Comparison of ENCODE assay signal across 11 mouse cellular contexts in genomic region chr8:12401391-12402270, GRCm38 (mm10). TPM values are rescaled to one million over a fixed set of nuclear protein-coding genes. Genes with fewer than 3 reads are reported as not detected.
DNase-seq lines count a peak whose midpoint lies in the region; ATAC-seq and TF ChIP-seq lines count a peak whose summit lies in the region.
"Had no signal": no experiment of that assay in that cellular context is flagged by ENCODE, and none has a peak within 500 bp of the region (broad histone marks: within the 10 kb centered on the region; RNA-seq: fewer than 3 reads in every experiment).

No protein-coding gene starts in this region.

- H3K27me3 ChIP-seq in embryonic facial prominence, embryonic 11.5 days (ENCODE audit: control insufficient read depth, insufficient read depth, low read length): peaks cover 57% of the 10 kb centered on the region
- H3K27me3 ChIP-seq in hindbrain, embryonic 15.5 days: peaks cover 62% of the 10 kb centered on the region
- H3K27me3 ChIP-seq in neural tube, embryonic 11.5 days (ENCODE audit: control insufficient read depth, insufficient read depth, low read length): peaks cover 67% of the 10 kb centered on the region

- intact Hi-C loops in left cerebral cortex, adult 2 months (cut with DNase I): loop anchor here (1.0 to 2.0 kb wide), 2 partner anchors 29 to 85 kb away; no protein-coding TSS in a partner anchor
- intact Hi-C loops in left cerebral cortex, postnatal 14 days (cut with DNase I): no loop called here

- ATAC-seq in embryonic facial prominence, embryonic 11.5 days (replicated peaks; ENCODE audit: insufficient number of reproducible peaks, low FRiP score, low TSS enrichment, low read depth): no peak
- ATAC-seq in hindbrain, embryonic 15.5 days (ENCODE audit: low FRiP score, low read depth): peak; percentile 12; the same call in 1 of the 2 replicates
- ATAC-seq in neural tube, embryonic 11.5 days (ENCODE audit: insufficient read depth, low FRiP score, low TSS enrichment): peak; percentile 18; the same call in 1 of the 2 replicates
- no peak for ATAC-seq in cerebellum, adult (ENCODE audit: insufficient number of reproducible peaks, low FRiP score, low TSS enrichment)

- no peaks in the 10 kb centered on the region for H3K9me3 ChIP-seq in embryonic facial prominence, embryonic 11.5 days (replicated peaks; ENCODE audit: control insufficient read depth, low read length)
- no peaks in the 10 kb centered on the region for H3K9me3 ChIP-seq in hindbrain, embryonic 15.5 days
- no peaks in the 10 kb centered on the region for H3K9me3 ChIP-seq in neural tube, embryonic 11.5 days (ENCODE audit: control insufficient read depth, low read length)

- TF ChIP-seq CTCF in left cerebral cortex, adult 2 months (IDR thresholded peaks at IDR 0.05): no peak

- H3K4me2 ChIP-seq in embryonic facial prominence, embryonic 11.5 days (ENCODE audit: low read depth, low read length): peak overlapping the region; percentile 44
- peak overlapping the region; percentile 52 for H3K4me2 ChIP-seq in hindbrain, embryonic 15.5 days
- H3K4me2 ChIP-seq in neural tube, embryonic 11.5 days (ENCODE audit: low read depth): peak overlapping the region; percentile 67

- H3K4me3 ChIP-seq in left cerebral cortex, adult 2 months: peak overlapping the region; percentile 34
- H3K4me3 ChIP-seq in embryonic facial prominence, embryonic 11.5 days (ENCODE audit: low read depth, low read length): peak overlapping the region; percentile 23
- H3K4me3 ChIP-seq in hindbrain, embryonic 15.5 days: peak overlapping the region; percentile 23
- H3K4me3 ChIP-seq in neural tube, embryonic 11.5 days (ENCODE audit: low read depth, low read length): peak overlapping the region; percentile 32

- WGBS in embryonic facial prominence, embryonic 11.5 days: under 1% methylated on average over 35 of the region's 35 CpGs
- WGBS in hindbrain, embryonic 15.5 days: 2% methylated on average over 35 of the region's 35 CpGs
- under 1% methylated on average over 35 of the region's 35 CpGs for WGBS in neural tube, embryonic 11.5 days

- no peaks in the 10 kb centered on the region for H3K36me3 ChIP-seq in embryonic facial prominence, embryonic 11.5 days (replicated peaks; ENCODE audit: control insufficient read depth, insufficient read depth, low read depth, low read length)
- no peaks in the 10 kb centered on the region for H3K36me3 ChIP-seq in hindbrain, embryonic 15.5 days
- no peaks in the 10 kb centered on the region for H3K36me3 ChIP-seq in neural tube, embryonic 11.5 days (ENCODE audit: control insufficient read depth, insufficient read depth, low read length)

- no peak for DNase-seq in left cerebral cortex, adult 2 months (ENCODE audit: extremely low spot score in 1 of 2, low spot score in 2 of 2)
- DNase-seq in left cerebral cortex, postnatal 14 days (ENCODE audit: low spot score in 2 of 2): no peak
- DNase-seq in embryonic facial prominence, embryonic 11.5 days (ENCODE audit: low spot score): peak; percentile 47
- DNase-seq in neural tube, embryonic 11.5 days (ENCODE audit: low spot score): peak; percentile 71
- DNase-seq in cerebellum, postnatal 36 days: no peak
- DNase-seq in cerebellum, postnatal 14 days: no peak
- DNase-seq: heart, postnatal 4 days; right cerebral cortex, adult 18-20 months; thymus, adult 2 months had no signal

- H3K9ac ChIP-seq in embryonic facial prominence, embryonic 11.5 days (replicated peaks; ENCODE audit: low read length): peak overlapping the region; percentile 32; the same call in 1 of the 2 replicates
- H3K9ac ChIP-seq in hindbrain, embryonic 15.5 days: peak overlapping the region; percentile 8; the same call in 1 of the 2 replicates
- peak overlapping the region; percentile 62 for H3K9ac ChIP-seq in neural tube, embryonic 11.5 days (ENCODE audit: low read length)

- peaks cover 3% of the 10 kb centered on the region; the same call in 1 of the 2 replicates for H3K4me1 ChIP-seq in embryonic facial prominence, embryonic 11.5 days (ENCODE audit: control insufficient read depth, insufficient read depth, low read length)
- H3K4me1 ChIP-seq in hindbrain, embryonic 15.5 days (replicated peaks): peaks cover 19% of the 10 kb centered on the region
- peaks cover 28% of the 10 kb centered on the region for H3K4me1 ChIP-seq in neural tube, embryonic 11.5 days (ENCODE audit: control insufficient read depth, insufficient read depth, low read length)

- H3K27ac ChIP-seq in left cerebral cortex, adult 2 months: no peak overlapping the region; the same call in 1 of the 2 replicates
- peak overlapping the region; percentile 52 for H3K27ac ChIP-seq in embryonic facial prominence, embryonic 11.5 days (replicated peaks; ENCODE audit: low read depth, low read length)
- peak overlapping the region; percentile 81 for H3K27ac ChIP-seq in hindbrain, embryonic 15.5 days (replicated peaks)
- peak overlapping the region; percentile 79 for H3K27ac ChIP-seq in neural tube, embryonic 11.5 days (ENCODE audit: low read depth, low read length)

RNA-seq across cellular contexts. Expression of gene Sox1, which starts 6.5 kb away (rescaled TPM):
- total RNA-seq in left cerebral cortex, adult 2 months (2021): 10 to 100 TPM in 1 of 2 experiments, 1 to 10 TPM in 1; 9.5 to 11.6 TPM
- total RNA-seq in left cerebral cortex, postnatal 14 days (2021): 10 to 100 TPM in 1 of 2 experiments, 1 to 10 TPM in 1; 6.1 to 10.4 TPM
- polyA plus RNA-seq in embryonic facial prominence, embryonic 11.5 days (2014; fragmentation: Nextera tagmentation; extraction: Ambion mirVana): 1.5 and 1.8 TPM in 2 replicates
- polyA plus RNA-seq in hindbrain, embryonic 15.5 days (2015; fragmentation: Nextera tagmentation; extraction: Ambion mirVana): 1.9 TPM in 2 replicates
- 1.9 and 2.2 TPM in 2 replicates for polyA plus RNA-seq in neural tube, embryonic 11.5 days (2014; fragmentation: Nextera tagmentation; extraction: Ambion mirVana)
- total RNA-seq: heart, postnatal 4 days had no signal
- polyA plus RNA-seq: thymus, adult 2 months had no signal

Comparison
In these comparisons a context has a peak if more than half of its experiments do, and no peak if none do; other contexts are left out.
1. DNase-seq: peak in embryonic facial prominence, embryonic 11.5 days (single experiment) and neural tube, embryonic 11.5 days (single experiment); none in left cerebral cortex, adult 2 months (0 of 2), left cerebral cortex, postnatal 14 days (0 of 2), cerebellum, postnatal 36 days (0 of 2) and cerebellum, postnatal 14 days (0 of 2).
2. ATAC-seq: peak in hindbrain, embryonic 15.5 days (single experiment) and neural tube, embryonic 11.5 days (single experiment); none in embryonic facial prominence, embryonic 11.5 days (single experiment) and cerebellum, adult (single experiment).
3. H3K9ac ChIP-seq: peak in every context shown above with its lines; median percentile 62 in neural tube, embryonic 11.5 days; 32 in embryonic facial prominence, embryonic 11.5 days; 8 in hindbrain, embryonic 15.5 days.
4. Peak in every context shown above with its lines, with median percentiles within 50 percentile points of each other: H3K4me3 ChIP-seq and H3K4me2 ChIP-seq.